In genomic region chr8:120977131-120977530, GRCm38 (mm10) we compare ENCODE assay signal across 11 mouse cellular contexts.
DNase-seq lines count a peak whose midpoint lies in the region.
"Had no signal": no experiment of that assay in that cellular context is flagged by ENCODE, and none has a peak within 500 bp of the region (broad histone marks: within the 10 kb centered on the region; RNA-seq: fewer than 3 reads in every experiment).

No protein-coding gene starts in this region.

- peak; percentile 41 for DNase-seq in kidney, postnatal 10 days
- DNase-seq in kidney, adult 9 months: no peak
- peak; percentile 42 for DNase-seq in ZHBTc4 (ENCODE audit: low read depth, low spot score)
- peak; percentile 45 for DNase-seq in lung, postnatal 10 days
- peak; percentile 18 for DNase-seq in thymus, postnatal 25 days
- no peak for DNase-seq in urinary bladder, postnatal 14 days (ENCODE audit: low spot score)
- DNase-seq in left cerebral cortex, adult 9 months (ENCODE audit: low spot score in 2 of 2): no peak
- DNase-seq: adrenal gland, adult 2 months; cerebellum, adult 8-10 months; gastrocnemius, postnatal 14 days; kidney, postnatal 14 days had no signal

Comparison
In these comparisons a context has a peak if more than half of its experiments do, and no peak if none do; other contexts are left out.
1. DNase-seq: peak in kidney, postnatal 10 days (single experiment), ZHBTc4 (single experiment), lung, postnatal 10 days (single experiment) and thymus, postnatal 25 days (single experiment); none in kidney, adult 9 months (single experiment), urinary bladder, postnatal 14 days (single experiment) and left cerebral cortex, adult 9 months (0 of 2).